Mouse (Mus musculus) erythroblast, adult 5-6 weeks (primary cell): ENCODE measurements around the gene Eif2ak4. TPM values are rescaled to one million over a fixed set of nuclear protein-coding genes. Genes with fewer than 3 reads are reported as not detected.

Experiments
- total RNA-seq, 2 experiments: library from RNA; stranded (forward) in 1 of 2; stranded (reverse) in 1 of 2; fragments of 150-400 nt in 1 of 2; fragments of 200-764, 138-1000 nt in 1 of 2; gene quantifications; 2 replicates each; pipeline versions ENCODE4 v1.2.3 to v1.2.4; 2015 to 2017; ENCODE audit warnings: low replicate concordance in 2 of 2

Eif2ak4 gene
- total RNA-seq, 2 experiments from 2014 or later, result 2.6 to 7.3 TPM

Other genes with a start within 250 kb of the Eif2ak4 start
- gene Fsip1, start 131.7 kb upstream of the Eif2ak4 start, total RNA-seq (2015; ENCODE audit: low replicate concordance), result not detected in 2 replicates
- not detected in 2 replicates for gene Fsip1, start 131.7 kb upstream of the Eif2ak4 start, total RNA-seq (2017; ENCODE audit: low replicate concordance)
- not detected in 2 replicates for gene Gpr176, start 15.2 kb upstream of the Eif2ak4 start, total RNA-seq (2015; ENCODE audit: low replicate concordance)
- gene Gpr176, start 15.2 kb upstream of the Eif2ak4 start, total RNA-seq (2017; ENCODE audit: low replicate concordance), result not detected in 2 replicates
- 39.8 and 109 TPM in 2 replicates for gene Srp14, start 91.1 kb downstream of the Eif2ak4 start, total RNA-seq (2015; ENCODE audit: low replicate concordance)
- 61.2 and 71.2 TPM in 2 replicates for gene Srp14, start 91.1 kb downstream of the Eif2ak4 start, total RNA-seq (2017; ENCODE audit: low replicate concordance)
- gene Bmf, start 161.1 kb downstream of the Eif2ak4 start, total RNA-seq (2015; ENCODE audit: low replicate concordance), result 2.1 and 12.7 TPM in 2 replicates
- gene Bmf, start 161.1 kb downstream of the Eif2ak4 start, total RNA-seq (2017; ENCODE audit: low replicate concordance), result 1.4 and 3.2 TPM in 2 replicates
- 21.7 and 41.2 TPM in 2 replicates for gene Bub1b, start 209.6 kb downstream of the Eif2ak4 start, total RNA-seq (2015; ENCODE audit: low replicate concordance)
- gene Bub1b, start 209.6 kb downstream of the Eif2ak4 start, total RNA-seq (2017; ENCODE audit: low replicate concordance), result 36.4 and 48.5 TPM in 2 replicates